Mouse (Mus musculus) heart, postnatal 0 days (tissue): ENCODE measurements around the gene Pdhb. TPM values are rescaled to one million over a fixed set of nuclear protein-coding genes. Genes with fewer than 3 reads are reported as not detected.
A peak's percentile ranks its signal among the peaks of the same experiment; 100 is the strongest.
"Not testable (repeated sequence)": the region's sequence is repeated elsewhere in the genome, so short reads cannot be mapped to it uniquely, and the experiment has no call there.

Experiments used
- ATAC-seq: fragments of 200-750 bp; cut with Nextera tagmentation; 2 replicates; pipeline ENCODE4 v1.8.0; 2017; ENCODE audit warnings: low read depth, moderate number of reproducible peaks, moderate library complexity; ENCODE audit not compliant: insufficient read depth
- DNase-seq: peaks from one replicate; pipeline ENCODE4 v3.0.0-alpha.2; 2016; ENCODE audit warnings: low spot score
- H3K27ac ChIP-seq: fragments of 300-500 bp; sonication (generic); 2 replicates; pipeline ENCODE4 v1.5.1; 2014; ENCODE audit warnings: low read depth, mild to moderate bottlenecking
- H3K27me3 ChIP-seq: fragments of 300-500 bp; sonication (generic); 2 replicates; pipeline ENCODE4 v1.6.1; 2014; ENCODE audit warnings: low read length, mixed read lengths; ENCODE audit not compliant: control insufficient read depth, insufficient read depth
- H3K36me3 ChIP-seq: fragments of 300-500 bp; sonication (generic); replicated peaks from 2 replicates; pipeline ENCODE4 v1.6.1; 2014; ENCODE audit warnings: low read length, mixed read lengths; ENCODE audit not compliant: control insufficient read depth, insufficient read depth
- H3K4me1 ChIP-seq: fragments of 300-500 bp; sonication (generic); 2 replicates; pipeline ENCODE4 v1.6.1; 2014; ENCODE audit warnings: antibody characterized with exemption; ENCODE audit not compliant: control insufficient read depth, insufficient read depth
- H3K4me2 ChIP-seq: fragments of 300-500 bp; sonication (generic); 2 replicates; pipeline ENCODE4 v1.6.1; 2014; ENCODE audit warnings: low read depth, mild to moderate bottlenecking, low read length, moderate library complexity
- H3K4me3 ChIP-seq: fragments of 300-500 bp; sonication (generic); 2 replicates; pipeline ENCODE4 v1.5.1; 2014; ENCODE audit warnings: low read depth, low read length
- H3K9ac ChIP-seq: fragments of 300-500 bp; sonication (generic); replicated peaks from 2 replicates; pipeline ENCODE4 v1.6.1; 2014; ENCODE audit warnings: low read depth, low read length, mixed read lengths
- H3K9me3 ChIP-seq: fragments of 300-500 bp; sonication (generic); replicated peaks from 2 replicates; pipeline ENCODE4 v1.6.1; 2016; ENCODE audit warnings: low read length; ENCODE audit not compliant: control insufficient read depth
- CTCF ChIP-seq: IDR thresholded peaks from 2 replicates; pipeline ENCODE4 v1.5.1; 2016; ENCODE audit warnings: antibody characterized with exemption, control low read depth, low read depth
- EP300 ChIP-seq: IDR thresholded peaks from 2 replicates; pipeline ENCODE4 v1.6.1; 2016; ENCODE audit warnings: antibody characterized with exemption, low read depth
- WGBS: fragments of 180-500 bp; shearing (Covaris S2); extraction: QIAGEN DNeasy Blood & Tissue Kit; methylation state at CpG from one replicate; pipeline ENCODE4 v1.1.7; 2014; 5-methylcytosine and 5-hydroxymethylcytosine counted together
- polyA plus RNA-seq: library from polyadenylated mRNA; unstranded; fragments of >200 nt; fragmentation: Nextera tagmentation; extraction: Ambion mirVana; gene quantifications from 2 replicates; pipeline ENCODE4 v1.2.1, GENCODE M21; 2015
- total RNA-seq: library from RNA; depleted of rRNA; stranded (reverse); fragments of >200 nt; gene quantifications from 2 replicates; pipeline ENCODE4 v1.2.3, GENCODE M21; 2014; ENCODE audit warnings: low replicate concordance

The Pdhb gene
- total and polyA plus RNA-seq, 2 experiments from 2014 or later, result 535 to 1,048 TPM

DNA sequence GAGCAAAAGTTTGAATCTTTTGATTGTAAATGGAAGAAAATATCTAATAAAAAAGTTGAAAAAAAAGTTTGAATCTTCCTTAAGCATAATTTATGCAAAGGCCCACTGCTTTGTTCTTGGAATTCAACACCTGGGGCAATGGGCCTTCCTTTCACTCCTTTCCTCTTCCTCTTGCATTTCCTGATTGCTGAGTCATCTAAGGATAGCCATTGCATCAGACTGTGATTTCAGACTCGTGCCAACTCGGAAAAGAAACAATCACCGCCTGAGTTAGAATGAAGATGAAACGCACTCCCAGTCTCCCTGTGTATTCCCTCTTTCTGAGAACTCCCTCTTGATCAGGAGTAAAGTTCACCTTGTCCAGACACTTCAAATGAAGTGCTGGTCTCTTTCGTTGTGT is 1.8 kb upstream of the Pdhb start:
- DNase-seq, result no peak

DNA sequence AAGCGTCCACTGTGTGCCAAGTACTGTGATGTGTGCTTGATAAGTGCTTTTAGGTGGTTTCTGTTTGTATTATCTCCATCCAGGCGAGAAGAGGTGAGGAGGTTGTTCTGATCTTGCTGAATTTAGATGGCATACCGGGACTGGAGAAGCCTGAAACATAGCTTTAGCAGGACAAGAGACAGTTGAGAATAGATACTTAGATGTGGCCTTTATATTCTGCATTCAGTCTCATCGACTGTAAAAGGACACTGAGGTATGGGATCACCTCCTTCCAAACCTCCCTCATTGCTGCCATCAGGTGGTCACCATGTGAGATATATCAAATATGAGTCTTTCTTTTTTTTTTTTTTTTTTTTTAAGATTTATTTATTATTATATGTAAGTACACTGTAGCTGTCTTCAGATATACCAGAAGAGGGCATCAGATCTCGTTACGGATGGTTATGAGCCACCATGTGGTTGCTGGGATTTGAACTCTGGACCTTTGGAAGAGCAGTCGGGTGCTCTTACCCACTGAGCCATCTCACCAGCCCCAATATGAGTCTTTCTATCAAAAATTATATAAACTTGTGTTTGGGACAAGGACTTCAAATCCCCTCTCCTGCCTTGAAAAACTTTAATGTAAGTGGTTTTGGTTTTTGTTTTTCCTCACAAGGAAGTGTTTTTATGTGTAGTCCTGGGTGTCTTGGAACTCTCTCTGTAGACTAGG is 871 bp upstream of the Pdhb start:
- H3K4me2 ChIP-seq, result peak overlapping the region; percentile 65
- ATAC-seq, DNase-seq, H3K4me1 ChIP-seq, H3K9ac ChIP-seq, H3K9me3 ChIP-seq, H3K27me3 ChIP-seq: not testable (repeated sequence)
- H3K27ac ChIP-seq, result peak overlapping the region; percentile 92
- peak overlapping the region; percentile 97 for H3K4me3 ChIP-seq
- peak; percentile 33 for TF ChIP-seq CTCF
- 23% methylated on average over 5 of the region's 7 CpGs for WGBS
- H3K36me3 ChIP-seq, result peaks cover 19% of the 10 kb centered on the region

More for the DNA sequence above, 1.8 kb upstream of the Pdhb start:
- Histone ChIP-seq H3K4me1 (peaks cover 7% of the 10 kb centered on the region; the same call in 1 of the 2 replicates), H3K27me3 (no peaks in the 10 kb centered on the region), H3K4me3 (no peak overlapping the region), H3K27ac (no peak overlapping the region), H3K9ac (no peak overlapping the region), H3K36me3 (peaks cover 10% of the 10 kb centered on the region), H3K4me2 (no peak overlapping the region), H3K9me3 (no peaks in the 10 kb centered on the region)
- TF ChIP-seq EP300 (no peak), CTCF (no peak)
- no peak for ATAC-seq
- 66% methylated on average over 5 of the region's 5 CpGs for WGBS

DNA sequence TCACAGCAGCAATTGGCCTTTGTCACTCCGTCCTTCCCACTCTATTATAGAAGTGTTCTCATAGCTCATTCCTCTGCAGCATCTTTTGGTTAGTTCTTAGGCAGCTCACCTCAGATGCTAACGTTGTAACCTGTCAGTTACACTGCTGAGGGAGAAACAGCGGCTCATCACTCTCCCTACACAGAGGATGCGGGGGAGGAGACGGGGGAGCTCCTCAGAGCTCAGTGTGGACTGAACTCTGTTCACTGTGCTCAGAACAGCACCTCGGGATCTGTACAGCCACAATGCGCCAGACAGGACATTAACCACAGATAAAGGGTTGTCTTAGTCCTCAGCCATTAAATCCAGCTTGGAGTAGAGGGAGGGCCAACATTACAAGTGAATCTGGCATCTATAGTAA is 8.4 kb downstream of the Pdhb start:
- 66% methylated on average over 7 of the region's 7 CpGs for WGBS
- H3K4me3 ChIP-seq, result no peak overlapping the region
- H3K9me3 ChIP-seq, result no peaks in the 10 kb centered on the region
- no peak for TF ChIP-seq EP300
- TF ChIP-seq CTCF, result no peak
- DNase-seq (no peak), ATAC-seq (no peak)
- H3K4me1 ChIP-seq, result no peaks in the 10 kb centered on the region
- no peak overlapping the region for H3K27ac ChIP-seq
- peaks cover 88% of the 10 kb centered on the region for H3K36me3 ChIP-seq
- H3K9ac ChIP-seq, result no peak overlapping the region
- H3K27me3 ChIP-seq, result no peaks in the 10 kb centered on the region
- H3K4me2 ChIP-seq, result no peak overlapping the region

DNA sequence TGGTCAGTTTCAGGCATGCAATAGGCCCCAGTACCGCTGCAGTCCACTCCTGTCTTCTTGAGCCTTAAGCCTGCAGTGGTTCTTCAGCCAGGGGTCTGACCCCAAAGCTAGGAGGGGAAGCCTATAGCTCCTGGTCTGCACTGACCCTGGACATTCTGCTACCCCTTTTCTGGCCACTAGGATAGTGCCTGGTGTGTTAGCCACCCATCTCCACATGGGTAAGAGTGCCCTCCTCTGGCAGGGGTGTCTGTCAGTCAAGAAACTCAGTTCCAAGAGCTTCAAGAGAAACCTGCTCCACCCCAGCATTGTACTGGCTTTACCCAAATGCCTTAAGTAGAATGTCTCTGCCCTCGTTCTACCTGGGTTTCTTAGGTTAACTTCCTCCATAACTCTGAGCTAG is 11.0 kb downstream of the Pdhb start:
- Histone ChIP-seq H3K9ac (no peak overlapping the region), H3K9me3 (no peaks in the 10 kb centered on the region), H3K27me3 (no peaks in the 10 kb centered on the region), H3K4me2 (no peak overlapping the region), H3K4me3 (no peak overlapping the region), H3K36me3 (peaks cover 69% of the 10 kb centered on the region), H3K4me1 (no peaks in the 10 kb centered on the region), H3K27ac (no peak overlapping the region)
- TF ChIP-seq EP300, result no peak
- TF ChIP-seq CTCF, result peak; percentile 49
- WGBS, result 85% methylated on average over 2 of the region's 2 CpGs
- no peak for ATAC-seq
- peak; percentile 5 for DNase-seq

DNA sequence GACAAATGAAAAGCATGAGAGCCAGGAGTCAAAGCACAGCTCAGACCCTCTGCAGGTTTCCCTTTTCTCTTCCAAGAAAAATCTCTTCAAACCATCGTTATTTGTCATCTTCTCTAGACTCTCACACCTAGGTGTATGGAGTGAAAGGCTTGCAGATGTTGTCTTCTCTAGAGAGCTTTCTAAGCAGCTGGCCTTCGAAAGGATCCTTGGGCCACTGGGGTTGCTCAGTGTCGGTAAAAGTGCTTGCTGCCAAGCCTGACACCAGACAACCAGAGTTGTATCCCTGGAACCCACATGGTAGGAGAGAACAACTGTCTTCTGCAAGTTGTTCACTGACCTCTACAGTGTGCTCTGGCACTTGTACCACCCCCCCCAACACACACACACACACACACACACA is 13.7 kb downstream of the Pdhb start:
- peaks cover 57% of the 10 kb centered on the region for H3K36me3 ChIP-seq
- H3K4me3 ChIP-seq, result no peak overlapping the region
- H3K4me2 ChIP-seq, result no peak overlapping the region
- TF ChIP-seq EP300 (no peak), CTCF (no peak)
- no peaks in the 10 kb centered on the region for H3K27me3 ChIP-seq
- WGBS, result 57% methylated on average over 3 of the region's 3 CpGs
- H3K9me3 ChIP-seq, result no peaks in the 10 kb centered on the region
- no peak overlapping the region for H3K9ac ChIP-seq
- H3K4me1 ChIP-seq, result no peaks in the 10 kb centered on the region
- H3K27ac ChIP-seq, result no peak overlapping the region
- DNase-seq (peak; percentile 4), ATAC-seq (no peak)

DNA sequence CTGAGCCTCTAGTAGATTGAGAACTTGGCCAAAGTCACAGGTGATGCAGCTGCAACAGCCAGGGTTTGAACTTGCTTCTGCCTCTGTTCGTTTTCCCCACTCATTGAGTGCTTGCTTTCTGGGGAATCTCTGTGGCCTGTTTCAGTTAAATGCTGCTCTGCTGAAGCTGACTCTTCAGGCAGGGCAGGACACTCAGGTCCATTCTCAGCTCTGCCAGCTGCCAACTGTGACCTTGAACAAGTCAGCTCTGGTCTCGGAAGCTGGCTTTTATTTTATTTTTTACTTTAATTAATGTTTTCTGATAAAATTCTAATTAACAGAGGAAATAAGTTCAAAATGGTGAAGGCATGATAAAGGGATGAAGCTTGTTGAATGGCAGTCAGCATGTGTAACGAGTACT is 14.1 kb downstream of the Pdhb start:
- H3K4me3 ChIP-seq, result no peak overlapping the region
- peak; percentile 1 for DNase-seq
- H3K27me3 ChIP-seq, result no peaks in the 10 kb centered on the region
- H3K4me2 ChIP-seq, result no peak overlapping the region
- H3K36me3 ChIP-seq, result peaks cover 53% of the 10 kb centered on the region
- no peak overlapping the region for H3K9ac ChIP-seq
- H3K4me1 ChIP-seq, result no peaks in the 10 kb centered on the region
- H3K27ac ChIP-seq, result no peak overlapping the region
- WGBS, result 70% methylated on average over 3 of the region's 3 CpGs
- ATAC-seq, result no peak
- H3K9me3 ChIP-seq, result no peaks in the 10 kb centered on the region
- TF ChIP-seq CTCF (no peak), EP300 (no peak)
